Mouse (Mus musculus): ENCODE measurements around the gene Wasf2.
A peak's percentile ranks its signal among the peaks of the same experiment; 100 is the strongest.

Wasf2 gene

DNA sequence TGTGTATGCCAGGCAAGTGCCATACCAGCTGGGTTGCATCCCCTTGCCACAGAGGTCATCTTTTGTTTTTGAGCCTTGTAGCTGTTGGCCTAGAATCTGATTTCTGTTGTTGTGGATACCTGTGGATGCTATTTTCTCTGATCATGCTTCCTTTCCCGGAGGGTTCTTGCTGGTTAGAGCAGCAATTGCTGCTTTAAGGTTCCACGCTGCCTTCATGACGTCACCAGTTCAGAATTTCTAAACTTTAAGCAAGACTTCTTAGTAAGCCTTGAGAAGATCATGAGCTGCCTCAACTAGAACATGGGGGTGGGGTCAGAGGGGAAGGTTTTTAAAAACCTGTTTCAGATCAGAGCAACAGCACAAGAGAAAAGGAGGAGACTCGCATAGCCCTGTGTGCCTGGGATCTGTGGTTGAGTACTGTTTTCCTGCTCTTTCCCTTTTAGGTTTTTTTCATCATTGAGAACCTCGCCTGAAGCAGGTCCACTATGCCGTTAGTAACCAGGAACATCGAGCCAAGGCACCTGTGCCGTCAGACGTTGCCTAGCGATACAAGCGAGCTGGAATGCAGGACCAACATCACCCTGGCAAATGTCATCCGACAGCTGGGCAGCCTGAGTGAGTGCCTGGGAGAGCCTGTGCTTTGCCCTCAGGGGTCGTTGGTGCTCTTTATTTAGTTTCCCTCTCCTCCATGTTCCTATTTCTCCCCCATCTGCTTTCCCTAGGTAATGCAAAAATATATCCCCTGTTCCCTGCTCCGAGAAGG is 45.9 kb downstream of the Wasf2 start:
- DNase-seq (ENCODE audit: low spot score in 2 of 2) = no peak

DNA sequence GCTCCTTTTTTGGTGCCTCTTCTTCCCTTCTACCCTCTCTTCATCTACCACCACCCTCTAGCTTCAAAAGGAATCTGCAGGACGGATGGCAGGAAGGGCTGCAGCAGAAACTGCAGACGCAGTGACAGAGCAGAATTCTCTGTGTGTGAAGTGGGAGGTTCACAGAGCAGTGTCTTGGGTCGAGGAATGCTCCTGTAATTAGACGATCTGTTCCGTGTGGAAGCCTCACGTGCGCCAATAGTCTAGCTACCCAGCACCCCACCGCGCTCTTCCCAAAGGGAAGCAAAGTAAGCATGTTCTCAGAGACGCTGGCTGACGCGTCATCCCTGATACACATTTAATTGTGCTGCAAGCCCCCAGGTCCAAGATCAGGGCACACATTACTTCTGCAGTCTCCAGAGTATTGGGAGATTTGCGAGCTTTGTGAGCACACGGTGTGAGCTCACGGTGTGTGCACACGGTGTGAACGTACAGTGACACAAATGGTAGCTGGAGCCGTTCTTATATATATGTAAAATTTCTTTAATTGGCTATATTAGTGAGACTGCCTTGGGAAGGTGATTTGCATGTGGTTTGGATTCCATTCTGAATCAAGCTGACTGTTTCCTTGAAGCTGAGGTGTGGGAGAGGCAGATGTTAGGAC is 46.6 kb downstream of the Wasf2 start:
- no peak for DNase-seq (ENCODE audit: low spot score in 2 of 2)

DNA sequence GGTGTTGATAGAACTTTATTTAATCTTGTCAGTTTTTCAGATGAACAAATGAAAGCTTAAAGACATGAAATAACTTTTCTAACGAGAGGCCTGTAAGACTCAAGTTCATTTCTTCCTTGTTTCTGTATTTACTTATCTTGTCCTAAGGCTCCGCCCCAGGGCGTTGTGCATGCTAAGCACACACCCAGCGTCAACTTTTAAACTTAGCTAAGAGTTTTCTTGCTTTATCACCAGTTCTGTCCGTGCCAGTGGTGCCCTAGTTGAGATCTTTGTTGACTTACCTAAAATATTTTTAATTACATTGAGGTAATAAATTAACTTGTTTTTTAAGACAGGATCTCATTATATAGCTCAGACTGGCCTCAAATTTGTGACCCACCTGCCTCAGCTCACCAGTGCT is 48.0 kb downstream of the Wasf2 start:
- no peak for DNase-seq (ENCODE audit: low spot score in 2 of 2)

DNA sequence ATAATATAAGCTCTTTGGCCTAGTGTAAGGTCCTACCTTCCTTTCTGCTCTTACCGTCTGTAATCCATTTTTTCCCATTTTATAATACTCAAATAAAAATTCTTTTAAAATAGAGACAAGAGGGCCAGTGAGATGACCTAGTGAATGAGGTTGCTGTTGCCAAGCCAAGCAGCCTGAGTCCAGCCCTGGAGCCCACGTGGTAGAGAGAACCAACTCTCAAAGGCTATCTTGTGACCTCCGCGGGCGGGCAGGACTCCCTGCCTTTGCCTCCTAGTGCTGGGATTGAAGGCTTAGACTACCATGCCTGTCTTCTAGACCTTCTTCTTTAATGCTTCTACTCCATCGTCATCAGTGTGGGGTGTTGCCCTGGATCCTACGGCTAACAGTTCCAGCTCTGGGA is 49.0 kb downstream of the Wasf2 start:
- no peak for DNase-seq (ENCODE audit: low spot score in 2 of 2)

DNA sequence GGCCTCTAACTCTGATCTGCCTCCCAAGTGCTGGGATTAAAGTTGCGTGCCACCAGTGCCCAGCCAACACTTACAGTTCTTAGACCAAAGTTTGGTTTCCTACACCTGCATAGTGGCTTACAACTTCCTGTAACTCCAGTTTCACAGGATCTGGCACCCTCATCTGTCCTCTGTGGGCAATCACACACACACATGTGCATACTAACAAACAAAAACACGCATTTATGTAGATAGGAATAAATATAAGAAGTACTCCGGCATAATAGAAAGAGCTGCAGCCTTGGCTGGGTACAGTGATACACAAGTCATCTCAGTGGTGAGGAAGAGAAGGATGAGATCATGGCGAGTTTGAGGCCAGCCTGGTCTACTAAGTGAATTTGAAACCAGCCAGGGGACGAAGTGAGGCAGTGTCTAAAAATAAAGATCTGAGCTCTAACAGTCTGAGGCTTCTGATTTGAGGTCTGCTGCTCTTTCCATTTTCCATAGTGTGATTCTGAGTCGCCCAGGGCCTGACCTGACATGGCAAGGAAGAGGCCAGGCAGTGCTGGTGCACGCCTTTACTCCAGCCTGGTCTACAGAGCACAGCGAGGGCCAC is 52.2 kb downstream of the Wasf2 start:
- DNase-seq (ENCODE audit: low spot score in 2 of 2) = no peak

DNA sequence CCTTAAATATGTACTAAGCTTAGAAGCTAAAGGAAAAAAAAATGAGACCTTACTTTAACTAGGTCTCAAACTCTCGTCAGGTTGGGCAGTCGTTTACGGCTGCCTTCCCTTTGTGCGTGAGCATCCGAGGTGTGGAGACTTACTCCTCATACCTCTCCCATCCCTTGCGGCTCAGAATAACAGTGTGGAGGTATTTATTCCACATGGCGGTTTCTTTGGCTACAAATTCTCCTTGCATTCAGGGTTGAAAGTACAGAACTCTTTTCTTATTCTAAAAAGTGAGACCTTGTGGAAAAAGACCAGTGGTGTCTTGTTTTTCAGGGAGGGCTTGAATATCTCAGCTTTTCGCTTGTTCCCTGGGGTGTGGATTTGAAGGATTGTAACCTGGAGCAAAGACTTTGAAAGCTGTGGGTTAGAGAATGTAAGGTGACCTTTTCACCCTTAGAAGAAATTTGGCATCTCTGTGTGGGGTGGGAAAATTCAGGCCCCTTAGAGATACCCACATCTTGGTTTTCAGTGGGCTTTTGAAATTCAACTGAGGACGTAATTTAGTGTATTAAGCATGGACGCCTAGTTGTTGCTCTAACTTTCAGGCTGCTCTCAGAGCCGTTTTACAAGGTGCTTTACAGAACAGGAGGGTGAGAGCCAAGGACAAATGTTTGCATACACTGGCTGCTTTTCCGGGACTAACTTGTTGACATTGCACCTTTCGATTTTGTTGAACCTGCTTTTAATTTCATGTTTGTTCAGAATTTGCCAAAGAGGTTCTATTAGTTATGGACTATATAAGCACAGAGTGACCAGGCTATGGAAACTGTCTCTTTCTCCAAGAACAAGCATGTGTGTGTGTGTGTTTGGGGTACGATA is 54.0 kb downstream of the Wasf2 start:
- peak in 1 of 2 experiments; percentile 14 for DNase-seq (ENCODE audit: low spot score in 2 of 2)

DNA sequence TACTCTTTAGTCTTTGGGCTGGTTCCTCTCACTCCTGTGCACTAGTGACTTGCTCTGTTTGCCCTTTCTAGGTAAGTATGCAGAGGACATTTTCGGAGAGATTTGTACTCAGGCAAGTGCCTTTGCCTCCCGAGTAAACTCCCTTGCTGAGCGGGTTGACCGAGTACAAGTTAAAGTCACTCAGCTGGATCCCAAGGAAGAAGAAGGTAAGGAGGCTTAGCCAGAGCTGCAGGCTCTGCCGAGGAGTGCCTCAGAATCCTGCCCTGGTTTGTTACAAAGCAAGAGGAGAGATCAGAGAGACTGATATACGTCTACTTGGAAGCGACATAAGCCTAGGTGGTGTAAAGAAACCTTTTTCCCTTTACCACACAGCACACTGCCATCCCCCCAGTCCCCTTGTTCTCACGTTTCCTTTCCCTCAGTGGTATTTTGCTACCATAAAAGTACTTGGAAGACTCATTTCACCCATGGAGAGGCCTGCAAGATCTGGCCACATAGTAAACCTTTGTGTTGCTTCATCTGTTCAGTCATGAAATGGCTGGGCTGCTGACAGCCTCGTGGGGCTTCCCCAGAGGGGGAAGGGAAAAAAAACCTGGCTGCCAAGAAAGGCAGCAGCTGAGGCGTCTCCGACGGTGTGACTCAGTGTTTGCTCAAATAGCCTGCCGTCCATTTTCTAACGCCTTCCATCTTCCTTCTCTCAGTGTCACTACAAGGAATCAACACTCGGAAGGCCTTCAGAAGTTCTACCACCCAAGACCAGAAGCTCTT is 54.8 kb downstream of the Wasf2 start:
- peak; percentile 72 to 76 for DNase-seq (ENCODE audit: low spot score in 2 of 2)

DNA sequence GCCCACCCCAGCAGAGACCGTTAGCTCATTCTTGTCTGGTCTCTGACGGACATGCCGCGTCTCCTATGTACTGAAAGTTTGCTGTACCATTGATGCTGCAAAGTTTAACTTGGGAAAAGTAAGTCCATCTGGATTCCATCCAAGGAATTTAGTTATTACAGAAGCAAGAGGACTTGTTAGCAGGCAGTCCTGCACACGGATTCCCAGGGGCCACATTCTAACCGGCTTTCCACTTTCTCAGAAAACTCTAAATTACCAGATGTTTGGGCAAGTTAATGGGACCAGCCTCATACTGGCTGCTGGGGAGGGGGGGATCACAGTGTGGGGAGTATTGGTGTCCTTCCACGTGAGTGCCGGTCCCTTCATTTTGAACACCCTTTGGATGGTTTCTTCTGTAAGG is 55.6 kb downstream of the Wasf2 start:
- peak in 1 of 2 experiments; percentile 16 for DNase-seq (ENCODE audit: low spot score in 2 of 2)

DNA sequence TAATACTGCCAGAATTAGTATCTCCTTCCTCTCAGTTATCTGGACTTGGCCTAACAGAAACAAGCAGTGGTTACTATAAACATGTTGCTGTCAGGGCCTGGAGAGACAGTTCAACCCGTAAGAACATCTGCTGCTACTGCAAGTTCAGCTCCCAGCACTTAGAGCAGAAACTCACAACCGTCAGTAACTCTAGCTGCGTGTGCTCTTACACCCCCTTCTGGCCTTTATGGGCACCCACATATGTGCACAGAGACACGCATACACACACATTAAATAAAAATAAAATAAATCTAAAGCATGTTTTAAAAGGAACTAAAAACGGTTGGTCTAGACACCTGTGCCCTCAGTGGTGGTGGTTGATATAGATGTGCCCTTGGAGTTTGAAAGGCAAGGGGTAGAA is 56.6 kb downstream of the Wasf2 start:
- DNase-seq (ENCODE audit: low spot score in 2 of 2) = no peak

DNA sequence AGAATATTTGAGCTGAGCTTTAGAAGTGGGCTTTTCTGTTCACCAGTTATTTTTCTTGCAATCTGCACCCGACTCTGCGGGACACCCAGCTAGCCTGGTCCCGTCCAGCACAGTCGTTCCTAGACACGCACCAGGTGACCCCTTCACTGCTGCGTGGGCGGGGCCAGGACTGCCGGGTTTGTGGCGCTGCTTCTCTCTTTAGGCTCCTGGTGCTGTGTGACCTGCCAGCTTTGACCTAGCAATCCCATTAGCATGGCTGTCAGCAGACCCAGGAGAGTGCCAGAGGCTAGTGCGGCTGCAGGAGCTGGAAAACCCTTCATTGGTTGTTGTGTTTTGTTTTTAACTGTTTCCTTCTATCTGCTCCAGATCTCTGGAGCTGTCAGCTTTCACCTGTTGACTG is 59.1 kb downstream of the Wasf2 start:
- no peak for DNase-seq (ENCODE audit: low spot score in 2 of 2)

DNA sequence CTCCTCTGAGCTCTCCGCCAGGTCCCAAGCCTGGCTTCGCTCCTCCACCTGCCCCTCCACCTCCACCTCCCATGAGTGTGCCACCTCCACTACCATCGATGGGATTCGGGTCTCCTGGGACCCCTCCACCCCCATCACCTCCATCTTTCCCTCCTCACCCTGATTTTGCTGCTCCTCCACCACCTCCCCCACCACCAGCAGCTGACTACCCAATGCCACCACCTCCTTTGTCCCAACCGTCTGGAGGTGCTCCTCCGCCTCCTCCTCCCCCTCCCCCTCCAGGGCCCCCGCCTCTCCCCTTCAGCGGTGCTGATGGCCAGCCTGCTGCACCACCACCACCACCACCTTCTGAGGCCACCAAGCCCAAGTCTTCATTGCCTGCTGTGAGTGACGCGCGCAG is 64.2 kb downstream of the Wasf2 start:
- no peak for DNase-seq (ENCODE audit: low spot score in 2 of 2)

DNA sequence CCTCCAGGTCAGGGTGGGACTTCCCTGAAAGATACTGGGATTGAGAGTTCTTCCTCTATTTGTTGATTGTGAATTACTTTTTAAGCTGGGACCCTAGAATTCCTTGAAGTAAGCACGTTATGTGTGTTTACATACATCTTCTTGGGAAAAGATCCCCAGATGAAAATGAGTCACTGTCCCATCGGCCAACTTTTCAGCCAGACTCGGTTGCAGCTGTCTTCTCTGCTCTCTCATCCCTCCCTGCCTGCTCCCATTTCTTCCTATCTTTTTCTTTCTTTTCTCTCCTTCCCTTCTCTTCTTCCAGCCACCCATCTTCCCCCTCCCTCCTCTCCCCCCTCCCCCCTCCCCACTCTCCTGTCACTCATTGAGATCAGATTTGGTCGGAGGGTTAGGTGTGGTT is 64.7 kb downstream of the Wasf2 start:
- DNase-seq (ENCODE audit: low spot score in 2 of 2) = no peak

DNA sequence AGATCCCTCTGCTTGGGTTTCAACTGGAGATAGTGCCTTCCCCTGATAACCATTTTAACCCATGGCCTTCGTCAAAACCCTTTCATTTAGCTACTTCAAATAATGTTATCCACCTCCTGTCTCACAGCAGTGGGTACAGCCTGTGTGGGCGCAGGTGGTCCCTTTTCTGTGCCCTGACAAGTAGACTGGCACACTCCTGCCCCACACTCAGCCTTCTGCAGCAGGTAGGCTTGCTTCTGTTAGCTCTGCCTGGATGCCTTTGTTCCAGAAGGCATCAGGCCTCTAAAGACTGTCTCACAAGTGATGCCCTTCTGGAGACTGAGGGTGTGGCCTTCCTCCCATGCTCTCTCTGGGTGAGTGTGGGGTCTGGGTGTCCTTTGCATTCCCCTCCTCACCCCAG is 65.8 kb downstream of the Wasf2 start:
- no peak for DNase-seq (ENCODE audit: low spot score in 2 of 2)

DNA sequence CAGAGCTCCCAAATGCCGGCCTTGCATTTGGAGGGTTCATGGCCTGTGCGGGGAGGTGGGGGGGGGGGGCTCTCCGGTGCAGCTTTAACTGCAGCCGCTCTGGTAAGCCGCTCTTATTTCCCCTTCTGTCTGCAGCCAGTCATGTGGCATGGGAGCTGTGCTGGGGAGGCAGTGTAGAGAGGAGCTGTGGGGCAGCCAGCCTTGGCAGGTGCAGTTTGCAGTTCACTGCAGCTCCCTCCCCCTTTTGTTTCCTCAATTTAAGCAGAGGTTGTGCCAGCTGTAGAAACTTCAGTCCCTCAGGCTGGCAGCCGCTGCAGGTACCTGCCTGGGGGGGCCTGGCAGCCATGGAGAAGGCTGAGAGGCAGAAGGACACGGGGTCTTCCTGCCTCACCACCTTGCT is 66.5 kb downstream of the Wasf2 start:
- DNase-seq (ENCODE audit: low spot score in 2 of 2) = no peak

DNA sequence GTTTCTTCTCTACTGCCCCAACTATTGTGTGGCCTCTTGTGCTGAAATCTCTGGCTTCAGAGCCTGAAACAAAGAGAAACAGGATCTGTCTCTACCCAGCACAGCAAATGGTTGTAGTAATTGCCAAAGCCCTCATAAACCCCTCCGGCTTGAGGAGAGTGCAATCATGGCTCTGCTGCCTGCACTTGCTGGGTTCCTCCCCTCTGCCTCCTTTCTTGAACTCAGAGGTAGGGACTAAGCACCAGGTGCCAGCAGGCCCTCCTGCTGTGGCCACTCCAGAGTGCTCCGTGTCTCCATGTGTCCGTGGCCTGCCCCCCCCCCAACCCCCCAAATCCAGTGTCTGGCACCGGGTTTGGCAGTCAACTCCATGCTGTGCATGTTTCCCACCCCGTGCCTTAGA is 67.0 kb downstream of the Wasf2 start:
- DNase-seq (ENCODE audit: low spot score in 2 of 2) = no peak

DNA sequence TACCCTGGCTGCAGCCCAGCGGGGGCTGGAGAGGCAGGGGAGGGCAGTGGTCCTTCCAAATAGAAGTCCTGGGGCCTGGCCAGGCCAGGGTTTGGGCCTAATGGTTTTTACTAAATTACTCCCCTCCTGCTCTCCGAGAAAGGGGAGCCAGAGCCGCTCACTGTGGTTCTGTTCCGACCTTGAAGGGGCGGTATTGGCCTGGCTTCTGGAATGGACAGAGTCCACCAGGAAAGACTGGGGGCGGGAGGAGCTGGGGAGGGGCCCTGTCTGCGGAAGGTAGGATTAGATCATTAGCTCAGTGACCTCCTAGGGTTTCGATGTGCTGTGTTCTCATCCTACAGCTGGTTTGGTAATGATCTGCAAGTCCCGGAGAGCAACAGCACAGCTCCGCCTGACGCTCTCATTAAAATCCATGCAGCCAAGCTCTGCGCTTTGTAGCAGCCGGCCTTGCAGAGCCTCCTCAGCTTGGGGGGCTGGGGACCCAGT is 67.5 kb downstream of the Wasf2 start:
- peak in 1 of 2 experiments; percentile 64 for DNase-seq (ENCODE audit: low spot score in 2 of 2)

DNA sequence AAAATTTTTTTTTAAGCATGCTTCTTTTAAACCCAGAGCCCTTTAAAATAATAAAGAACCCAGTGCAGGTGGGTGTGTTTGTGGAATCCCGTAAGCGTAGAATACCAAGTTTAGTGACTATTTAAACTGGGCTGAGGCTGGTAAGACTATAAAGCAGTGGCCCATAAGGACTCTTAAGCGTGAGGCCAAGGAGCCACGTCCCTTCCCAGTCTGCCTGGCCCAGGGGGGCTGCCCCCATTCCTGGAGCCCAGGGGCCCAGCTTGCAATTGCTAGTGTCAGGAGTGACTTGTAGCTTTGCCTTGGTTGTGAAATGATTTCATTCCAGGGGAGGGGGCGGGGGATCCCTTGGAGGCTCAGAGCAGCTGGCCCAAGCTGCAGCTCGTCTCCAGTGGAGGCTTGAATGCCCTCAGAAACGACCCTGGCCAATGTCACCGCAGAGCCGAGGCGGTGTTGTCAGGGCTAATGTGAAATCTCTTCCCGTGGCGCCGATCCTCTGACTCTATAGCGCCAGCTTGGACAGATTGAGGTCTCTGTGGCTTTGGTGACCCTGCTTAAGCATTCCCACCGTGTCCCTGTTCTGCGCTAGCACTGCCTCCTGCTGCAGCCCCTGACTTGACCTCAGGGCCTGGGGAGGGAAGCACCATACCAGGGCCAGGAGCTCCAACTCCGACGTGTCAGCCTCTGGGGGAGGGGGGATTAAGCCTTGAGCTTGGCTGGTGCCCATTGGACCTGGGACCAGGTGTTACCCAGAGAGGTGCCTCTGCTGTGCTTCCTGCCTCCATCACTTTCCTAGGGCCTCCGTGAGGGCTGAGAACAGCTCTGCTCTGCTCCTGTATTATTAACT is 68.3 kb downstream of the Wasf2 start:
- DNase-seq (ENCODE audit: low spot score in 2 of 2) = no peak

DNA sequence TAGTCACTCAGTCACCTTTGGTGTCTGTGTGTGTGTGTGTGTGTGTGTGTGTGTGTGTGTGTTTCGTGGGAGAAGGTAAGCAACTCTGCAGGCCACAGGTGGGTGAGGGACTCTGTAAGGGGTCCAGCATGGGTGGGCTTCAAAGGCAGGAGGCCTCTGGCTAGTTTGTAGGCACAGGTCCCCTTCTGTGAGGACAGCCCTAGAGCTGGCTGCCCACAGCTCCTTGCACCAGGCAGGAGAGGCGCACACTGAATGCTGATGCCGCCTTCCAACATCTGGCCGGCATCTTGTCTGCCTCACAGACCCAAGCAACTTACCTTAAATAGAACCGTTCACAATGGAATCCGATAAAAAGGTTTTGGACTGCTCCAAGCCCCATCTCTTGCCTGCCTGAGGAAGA is 69.4 kb downstream of the Wasf2 start:
- no peak for DNase-seq (ENCODE audit: low spot score in 2 of 2)

DNA sequence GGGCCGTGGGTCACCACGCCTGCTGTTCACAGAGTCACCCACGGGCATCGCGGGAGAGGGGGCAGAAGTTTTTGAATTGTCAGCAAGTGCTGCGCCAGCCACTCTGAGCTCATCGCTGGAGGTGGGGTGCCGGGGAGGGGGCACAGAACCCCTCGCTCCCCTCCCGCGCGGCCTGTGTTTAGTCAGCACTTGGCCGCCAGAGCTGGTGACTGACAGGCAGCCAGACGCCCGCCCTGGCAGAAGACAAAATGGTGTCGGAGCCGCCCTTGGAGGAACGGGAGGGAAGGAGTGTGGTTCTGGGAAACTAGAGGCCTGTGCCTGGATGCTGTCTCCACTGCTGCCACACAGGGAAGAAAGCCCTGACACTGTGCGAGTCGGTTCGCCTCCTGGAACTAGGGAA is 70.0 kb downstream of the Wasf2 start:
- DNase-seq (ENCODE audit: low spot score in 2 of 2) = peak in 1 of 2 experiments; percentile 57

DNA sequence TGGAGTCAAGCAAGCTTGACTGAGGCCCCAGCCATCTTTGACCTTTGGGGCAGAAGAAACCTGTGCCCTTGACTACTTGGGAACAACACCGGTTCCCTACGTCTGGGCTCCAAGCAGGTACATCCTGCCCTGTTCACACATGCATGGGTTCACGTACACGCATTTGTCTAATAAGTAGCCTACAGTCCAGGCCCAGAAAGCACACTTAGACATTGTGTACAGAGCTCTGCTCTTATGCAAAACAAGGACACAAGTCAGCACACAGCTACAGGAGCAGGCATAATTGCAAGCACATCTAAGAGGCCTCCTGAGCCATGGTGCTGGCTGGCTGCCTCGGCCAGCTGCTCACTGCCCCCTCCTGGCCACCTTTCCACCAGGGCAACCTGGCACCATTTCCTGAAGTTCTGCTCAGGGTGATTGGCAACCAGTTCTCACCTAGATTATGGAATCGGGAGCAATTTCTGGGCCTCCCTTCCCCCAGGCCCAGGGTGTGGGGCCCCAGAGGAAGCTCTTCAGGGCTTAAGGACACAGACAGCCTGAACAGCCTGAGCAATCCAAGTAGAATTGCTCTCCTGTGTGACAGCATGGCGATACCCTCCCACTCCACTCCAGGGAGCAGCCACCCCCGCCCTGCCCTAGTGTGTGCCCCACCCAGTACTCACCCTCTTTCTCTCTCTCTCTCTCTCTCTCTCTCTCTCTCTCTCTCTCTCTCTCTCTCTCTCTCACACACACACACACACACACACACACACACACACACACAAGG is 70.9 kb downstream of the Wasf2 start:
- peak in 1 of 2 experiments; percentile 68 for DNase-seq (ENCODE audit: low spot score in 2 of 2)
